Mouse (Mus musculus) duodenum, adult 2 months (tissue): ENCODE data around the gene Olfr943. TPM values are rescaled to one million over a fixed set of nuclear protein-coding genes. Genes with fewer than 3 reads are reported as not detected.

Experiments used
- polyA plus RNA-seq: library from polyadenylated mRNA; depleted of rRNA; stranded (reverse); fragments of >200 nt; gene quantifications from 2 replicates; pipeline ENCODE4 v1.2.3, GENCODE M21; 2012; ENCODE audit warnings: low replicate concordance; rRNA removed

The Olfr943 gene
- not detected in 2 replicates for polyA plus RNA-seq

GRCm38 (mm10) chr9:39166004-39166403, at the start of gene Olfr943:
Gene Olfr943, plus strand, starts transcription at chr9:39166304.

GRCm38 (mm10) chr9:39127831-39128230, 38.3 kb upstream of the Olfr943 start, which contains the start of gene Olfr27:
Gene Olfr27, plus strand, starts transcription at chr9:39128131.

GRCm38 (mm10) chr9:39201620-39202019, 35.5 kb downstream of the Olfr943 start, which contains the start of gene Olfr944:
Gene Olfr944, plus strand, starts transcription at chr9:39201920.

Other genes starting within 250 kb of the Olfr943 start
- gene Olfr930, start 236.5 kb upstream of the Olfr943 start, polyA plus RNA-seq: not detected in 2 replicates
- gene Olfr933, start 194.0 kb upstream of the Olfr943 start, polyA plus RNA-seq: not detected in 2 replicates
- not detected in 2 replicates for gene Olfr934, start 178.0 kb upstream of the Olfr943 start, polyA plus RNA-seq
- not detected in 2 replicates for gene Olfr935, start 166.6 kb upstream of the Olfr943 start, polyA plus RNA-seq
- gene Olfr146, start 142.9 kb upstream of the Olfr943 start, polyA plus RNA-seq: not detected in 2 replicates
- gene Olfr937, start 101.4 kb upstream of the Olfr943 start, polyA plus RNA-seq: not detected in 2 replicates
- not detected in 2 replicates for gene Olfr938, start 87.4 kb upstream of the Olfr943 start, polyA plus RNA-seq
- gene Olfr27, start 38.2 kb upstream of the Olfr943 start, polyA plus RNA-seq: not detected in 2 replicates
- gene Olfr944, start 35.6 kb downstream of the Olfr943 start, polyA plus RNA-seq: not detected in 2 replicates
- not detected in 2 replicates for gene Olfr1537, start 83.7 kb downstream of the Olfr943 start, polyA plus RNA-seq
- not detected in 2 replicates for gene Olfr945, start 110.5 kb downstream of the Olfr943 start, polyA plus RNA-seq
- gene Olfr948, start 159.7 kb downstream of the Olfr943 start, polyA plus RNA-seq: not detected in 2 replicates
- gene Olfr951, start 221.1 kb downstream of the Olfr943 start, polyA plus RNA-seq: not detected in 2 replicates